Mouse (Mus musculus) MEL (cell line): Measurements from ENCODE around the gene Sema6c. TPM values are rescaled to one million over a fixed set of nuclear protein-coding genes. Genes with fewer than 3 reads are reported as not detected.
A peak's percentile ranks its signal among the peaks of the same experiment; 100 is the strongest.
"Not testable (repeated sequence)": the region's sequence is repeated elsewhere in the genome, so short reads cannot be mapped to it uniquely, and the experiment has no call there.

Source experiments
- DNase-seq: peaks from one replicate; pipeline ENCODE4 v3.0.0; 2011; ENCODE audit warnings: low read depth, low spot score
- H3K27ac ChIP-seq: 2 replicates; pipeline ENCODE4 v1.5.1; 2012; ENCODE audit warnings: low read depth, mild to moderate bottlenecking, control low read depth, low read length, moderate library complexity; ENCODE audit not compliant: control insufficient read depth
- H3K27me3 ChIP-seq, 2 experiments: fragments of 150-350 bp in 1 of 2; sonication (generic) in 1 of 2; 2 replicates each; pipeline ENCODE4 v1.6.1; 2012; ENCODE audit warnings: low read length in 2 of 2, mild to moderate bottlenecking in 2 of 2, improper control_type of control experiment in 1 of 2, moderate library complexity in 1 of 2; ENCODE audit not compliant: insufficient read depth in 2 of 2, control insufficient read depth in 1 of 2
- H3K36me3 ChIP-seq, 2 experiments: 2 replicates each; pipeline ENCODE4 v1.6.1; 2012 to 2014; ENCODE audit warnings: low read length in 2 of 2, improper control_type of control experiment in 1 of 2, inconsistent platforms in 1 of 2, mild to moderate bottlenecking in 1 of 2; ENCODE audit not compliant: insufficient read depth in 2 of 2, control insufficient read depth in 1 of 2
- H3K4me1 ChIP-seq, 2 experiments: fragments of 150-350 bp in 1 of 2; sonication (generic) in 1 of 2; 2 replicates each; pipeline ENCODE4 v1.6.1; 2012; ENCODE audit warnings: low read length in 2 of 2, improper control_type of control experiment in 1 of 2, mild to moderate bottlenecking in 1 of 2; ENCODE audit not compliant: insufficient read depth in 2 of 2, control insufficient read depth in 1 of 2
- H3K4me3 ChIP-seq, 2 experiments: fragments of 150-350 bp in 1 of 2; sonication (generic) in 1 of 2; 2 replicates each; pipeline ENCODE4 v1.5.1; 2012; ENCODE audit warnings: low read depth in 2 of 2, low read length in 2 of 2, mild to moderate bottlenecking in 2 of 2, moderate library complexity in 2 of 2, control low read depth in 1 of 2, improper control_type of control experiment in 1 of 2; ENCODE audit not compliant: control insufficient read depth in 1 of 2, insufficient read depth in 1 of 2
- H3K79me2 ChIP-seq: 2 replicates; pipeline ENCODE4 v1.6.1; 2012; ENCODE audit warnings: mild to moderate bottlenecking, low read length, moderate library complexity; ENCODE audit not compliant: control insufficient read depth, poor library complexity, insufficient read depth
- H3K9ac ChIP-seq: 2 replicates; pipeline ENCODE4 v1.6.1; 2012; ENCODE audit warnings: low read depth, mild to moderate bottlenecking, control low read depth, low read length, moderate library complexity; ENCODE audit not compliant: control insufficient read depth, poor library complexity, severe bottlenecking
- H3K9me3 ChIP-seq: fragments of 150-350 bp; sonication (generic); replicated peaks from 2 replicates; pipeline ENCODE4 v1.6.1; 2012; ENCODE audit warnings: mild to moderate bottlenecking, low read length, improper control_type of control experiment, moderate library complexity; ENCODE audit not compliant: insufficient read depth
- BHLHE40 ChIP-seq: IDR thresholded peaks from 2 replicates; pipeline ENCODE4 v1.6.1; 2012; ENCODE audit warnings: low read depth, mild to moderate bottlenecking, inconsistent platforms, low read length, improper control_type of control experiment, borderline replicate concordance
- CHD1 ChIP-seq: IDR thresholded peaks from 2 replicates; pipeline ENCODE4 v1.6.1; 2012; ENCODE audit warnings: low read depth, mild to moderate bottlenecking, inconsistent platforms, low read length, improper control_type of control experiment
- CTCF ChIP-seq, 3 experiments: IDR thresholded peaks in 2 of 3; conservative IDR thresholded peaks in 1 of 3; 2 replicates each; pipeline ENCODE4 v1.5.1; 2011 to 2012; ENCODE audit warnings: low read length in 3 of 3, low read depth in 2 of 3, mild to moderate bottlenecking in 2 of 3, improper control_type of control experiment in 1 of 3, inconsistent platforms in 1 of 3, mixed read lengths in 1 of 3, moderate library complexity in 1 of 3; ENCODE audit not compliant: control insufficient read depth in 1 of 3, insufficient read depth in 1 of 3, poor library complexity in 1 of 3, severe bottlenecking in 1 of 3
- E2F4 ChIP-seq: IDR thresholded peaks from 2 replicates; pipeline ENCODE4 v1.6.1; 2011; ENCODE audit warnings: low read depth, low read length, improper control_type of control experiment, borderline replicate concordance
- GABPA ChIP-seq: IDR thresholded peaks from 2 replicates; pipeline ENCODE4 v1.6.1; 2012; ENCODE audit warnings: low read depth, mild to moderate bottlenecking, inconsistent platforms, low read length, improper control_type of control experiment, moderate library complexity
- JUND ChIP-seq: IDR thresholded peaks from 2 replicates; pipeline ENCODE4 v1.6.1; 2011; ENCODE audit warnings: low read depth, mild to moderate bottlenecking, improper control_type of control experiment, low read length
- MXI1 ChIP-seq: IDR thresholded peaks from 2 replicates; pipeline ENCODE4 v1.6.1; 2011; ENCODE audit warnings: mild to moderate bottlenecking, low read depth, low read length, improper control_type of control experiment
- NELFE ChIP-seq: IDR thresholded peaks from 2 replicates; pipeline ENCODE4 v1.6.1; 2011; ENCODE audit warnings: low read depth, low read length, improper control_type of control experiment
- NRF1 ChIP-seq: IDR thresholded peaks from 2 replicates; pipeline ENCODE4 v1.6.1; 2014; ENCODE audit warnings: low read depth, mild to moderate bottlenecking, inconsistent platforms, low read length, improper control_type of control experiment, moderate library complexity; ENCODE audit not compliant: poor library complexity, insufficient read depth, severe bottlenecking
- POLR2A ChIP-seq, 2 experiments: IDR thresholded peaks; 2 replicates each; pipeline ENCODE4 v1.6.1; 2011 to 2012; ENCODE audit warnings: low read length in 2 of 2, mild to moderate bottlenecking in 2 of 2, control low read depth in 1 of 2, improper control_type of control experiment in 1 of 2, low read depth in 1 of 2, moderate library complexity in 1 of 2; ENCODE audit not compliant: control insufficient read depth in 1 of 2, insufficient read depth in 1 of 2, poor library complexity in 1 of 2
- POLR2AphosphoS2 ChIP-seq: IDR thresholded peaks from 2 replicates; pipeline ENCODE4 v1.6.1; 2011; ENCODE audit warnings: low read length, improper control_type of control experiment
- RAD21 ChIP-seq: IDR thresholded peaks from 2 replicates; pipeline ENCODE4 v1.6.1; 2011; ENCODE audit warnings: mild to moderate bottlenecking, low read depth, low read length, improper control_type of control experiment
- RCOR1 ChIP-seq: IDR thresholded peaks from 2 replicates; pipeline ENCODE4 v1.6.1; 2012; ENCODE audit warnings: low read depth, mild to moderate bottlenecking, inconsistent platforms, low read length, improper control_type of control experiment
- UBTF ChIP-seq: IDR thresholded peaks from 2 replicates; pipeline ENCODE4 v1.6.1; 2012; ENCODE audit warnings: low read depth, mild to moderate bottlenecking, inconsistent platforms, low read length, improper control_type of control experiment, moderate library complexity, borderline replicate concordance; ENCODE audit not compliant: insufficient read depth
- USF1 ChIP-seq: IDR thresholded peaks from 2 replicates; pipeline ENCODE4 v1.6.1; 2014; ENCODE audit warnings: low read depth, mild to moderate bottlenecking, inconsistent platforms, low read length, improper control_type of control experiment, moderate library complexity
- ZNF384 ChIP-seq: IDR thresholded peaks from 2 replicates; pipeline ENCODE4 v1.6.1; 2012; ENCODE audit warnings: low read depth, mild to moderate bottlenecking, inconsistent platforms, low read length, improper control_type of control experiment
- polyA plus RNA-seq, 2 experiments: library from polyadenylated mRNA; stranded (reverse) in 1 of 2; unstranded in 1 of 2; fragments of >175 nt in 1 of 2; fragments of >200 nt in 1 of 2; gene quantifications; 2 replicates each; pipeline versions ENCODE4 v1.2.1 to v1.2.4; 2012; ENCODE audit warnings: low replicate concordance in 2 of 2, low read depth in 1 of 2; ENCODE audit not compliant: insufficient read length in 2 of 2, insufficient read depth in 1 of 2, missing spikeins in 1 of 2
- total RNA-seq: library from RNA; depleted of rRNA; stranded (reverse); fragments of 300-350 nt; gene quantifications from 2 replicates; pipeline ENCODE4 v1.2.3, GENCODE M21; 2012

The Sema6c gene
- total and polyA plus RNA-seq, 3 experiments = 0.35 to 3.2 TPM; not detected in 1

DNA sequence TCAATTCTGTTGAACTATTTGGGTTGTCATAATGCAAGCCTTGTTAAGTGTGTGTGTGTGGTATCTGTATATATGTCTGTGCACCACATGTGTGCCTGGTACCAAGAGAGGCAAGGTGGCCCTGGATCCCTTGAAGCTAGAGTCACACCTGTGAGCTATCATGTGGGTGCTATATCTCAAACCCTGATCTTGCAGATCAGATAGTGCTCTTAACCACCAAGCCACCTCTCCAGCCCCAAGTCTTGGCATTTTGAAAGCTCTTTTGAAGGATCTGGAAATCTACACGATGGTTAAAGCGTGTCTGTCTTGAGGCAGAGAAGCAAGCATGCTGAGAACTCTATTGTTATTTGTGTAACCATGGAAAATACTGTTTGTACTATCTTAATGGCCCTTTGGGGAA, 50.3 kb downstream of the Sema6c start:
- Histone ChIP-seq H3K27me3 (no peaks in the 10 kb centered on the region), H3K79me2 (peaks cover 17% of the 10 kb centered on the region), H3K9ac (no peak overlapping the region), H3K4me3 (no peak overlapping the region), H3K9me3 (no peaks in the 10 kb centered on the region), H3K27ac (no peak overlapping the region), H3K4me1 (no peaks in the 10 kb centered on the region), H3K36me3 (peaks cover 7 to 41% of the 10 kb centered on the region in 2 experiments; a peak in 3 of 4 replicates)
- TF ChIP-seq RCOR1 (no peak), ZNF384 (no peak), BHLHE40 (no peak), UBTF (no peak), NELFE (no peak), POLR2A (IDR thresholded peaks at IDR 0.05; ENCODE audit: control insufficient read depth in 1 of 2, insufficient read depth in 1 of 2, low read depth in 1 of 2, low read length in 2 of 2, poor library complexity in 1 of 2) (no peak), USF1 (no peak), E2F4 (no peak), RAD21 (no peak), MXI1 (no peak), CHD1 (no peak), GABPA (no peak), JUND (no peak), NRF1 (no peak), POLR2AphosphoS2 (no peak)
- no peak for DNase-seq

DNA sequence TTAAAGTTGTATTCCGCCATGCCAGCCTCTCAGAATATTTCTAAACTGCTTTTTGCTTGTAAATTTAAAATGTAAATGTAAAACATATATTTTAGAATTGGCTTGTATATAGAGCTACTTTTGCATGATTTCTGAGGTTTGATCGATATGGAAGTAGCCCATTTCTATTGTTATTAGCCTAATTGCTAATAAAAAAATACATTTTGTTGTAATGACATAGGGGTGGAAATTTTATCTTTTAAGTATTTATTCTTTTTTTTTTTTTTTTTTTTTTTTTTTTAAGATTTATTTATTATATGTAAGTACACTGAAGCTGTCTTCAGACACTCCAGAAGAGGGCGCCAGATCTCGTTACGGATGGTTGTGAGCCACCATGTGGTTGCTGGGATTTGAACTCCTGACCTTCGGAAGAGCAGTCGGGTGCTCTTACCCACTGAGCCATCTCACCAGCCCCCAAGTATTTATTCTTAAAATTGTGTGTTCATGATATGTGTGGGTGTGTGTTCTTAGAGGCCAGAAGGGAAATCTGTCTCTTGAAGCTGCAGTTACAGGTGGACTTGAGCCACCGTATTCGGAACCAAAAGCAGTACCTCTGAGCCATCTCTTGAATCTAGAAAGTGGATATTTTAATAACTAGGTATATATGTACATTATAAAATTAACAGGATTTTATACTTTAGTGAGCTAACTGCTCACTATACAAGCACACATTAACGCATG, 52.8 kb downstream of the Sema6c start:
- TF ChIP-seq CTCF (IDR thresholded peaks at IDR 0.05 in 2 of 3, conservative IDR thresholded peaks at IDR 0.05 in 1 of 3; ENCODE audit: control insufficient read depth in 1 of 3, insufficient read depth in 1 of 3, low read depth in 2 of 3, low read length in 3 of 3, poor library complexity in 1 of 3, severe bottlenecking in 1 of 3) = peak in 1 of 3 experiments; percentile 29; a peak in 2 of 6 replicates
- H3K27me3 ChIP-seq, H3K27ac ChIP-seq, H3K4me3 ChIP-seq, H3K4me1 ChIP-seq, H3K9ac ChIP-seq, H3K9me3 ChIP-seq: not testable (repeated sequence)
- peaks cover 34% of the 10 kb centered on the region for H3K79me2 ChIP-seq
- peaks cover 17 to 28% of the 10 kb centered on the region in 2 experiments for H3K36me3 ChIP-seq
- DNase-seq = peak; percentile 58
